In genomic region chr13:100786414-100786867, GRCm38 (mm10) we compare ENCODE assay signal across 7 mouse cellular contexts. TPM values are rescaled to one million over a fixed set of nuclear protein-coding genes. Genes with fewer than 3 reads are reported as not detected.
DNase-seq lines count a peak whose midpoint lies in the region; ATAC-seq and TF ChIP-seq lines count a peak whose summit lies in the region.

Gene Ccnb1, minus strand, starts transcription at chr13:100786570.

- H3K27ac ChIP-seq in intestine, postnatal 0 days (ENCODE audit: low read depth, low read length) = no peak within 1 kb of the TSS
- 0 out of 2 replicates have a peak within 1 kb of the TSS, but pooled peaks have one; percentile 10 for H3K27ac ChIP-seq in midbrain, embryonic 12.5 days (replicated peaks)
- no peak within 1 kb of the TSS for H3K27ac ChIP-seq in small intestine, adult 2 months (ENCODE audit: insufficient read depth, low read depth, low read length)

- DNase-seq in adrenal gland, adult 2 months = peak; percentile 95
- peak; percentile 93 for DNase-seq in embryo, embryonic 11.5 days (ENCODE audit: low read depth, low spot score)
- peak; percentile 89 to 93 for DNase-seq in gastrocnemius, postnatal 4 days (ENCODE audit: low spot score in 2 of 2)
- peak; percentile 97 for DNase-seq in left cerebral cortex, postnatal 4 days

- TF ChIP-seq POLR2A in small intestine, adult 2 months (IDR thresholded peaks at IDR 0.05; ENCODE audit: low read depth, low read length) = peak; percentile 39; the same call in 1 of the 2 replicates

- H3K4me2 ChIP-seq in intestine, postnatal 0 days (replicated peaks; ENCODE audit: low read depth) = peak within 1 kb of the TSS; percentile 98
- peak within 1 kb of the TSS; percentile 95 for H3K4me2 ChIP-seq in midbrain, embryonic 12.5 days (replicated peaks)

- H3K9me3 ChIP-seq in intestine, postnatal 0 days (ENCODE audit: control insufficient read depth) = no peaks in the 10 kb centered on the region
- H3K9me3 ChIP-seq in midbrain, embryonic 12.5 days = no peaks in the 10 kb centered on the region

- WGBS in intestine, postnatal 0 days = under 1% methylated on average over 34 of the region's 35 CpGs
- WGBS in midbrain, embryonic 12.5 days = under 1% methylated on average over 35 of the region's 35 CpGs
- under 1% methylated on average over 35 of the region's 35 CpGs for WGBS in small intestine, adult 2 months

- H3K36me3 ChIP-seq in intestine, postnatal 0 days (ENCODE audit: control insufficient read depth, insufficient read depth) = no peaks in the 10 kb centered on the region
- H3K36me3 ChIP-seq in midbrain, embryonic 12.5 days = peaks cover 17% of the 10 kb centered on the region
- H3K36me3 ChIP-seq in small intestine, adult 2 months (ENCODE audit: control insufficient read depth, insufficient read depth, low read length) = 0 out of 2 replicates have a peak, but pooled peaks cover 2% of the 10 kb centered on the region

- H3K27me3 ChIP-seq in intestine, postnatal 0 days (replicated peaks; ENCODE audit: control insufficient read depth, insufficient read depth, low read length) = no peaks in the 10 kb centered on the region
- no peaks in the 10 kb centered on the region for H3K27me3 ChIP-seq in midbrain, embryonic 12.5 days
- no peaks in the 10 kb centered on the region for H3K27me3 ChIP-seq in small intestine, adult 2 months (ENCODE audit: control insufficient read depth, insufficient read depth, low read length)

- no peaks in the 10 kb centered on the region for H3K4me1 ChIP-seq in intestine, postnatal 0 days (replicated peaks; ENCODE audit: control insufficient read depth, insufficient read depth, low read length)
- H3K4me1 ChIP-seq in midbrain, embryonic 12.5 days = peaks cover 21% of the 10 kb centered on the region
- 0 out of 2 replicates have a peak, but pooled peaks cover 2% of the 10 kb centered on the region for H3K4me1 ChIP-seq in small intestine, adult 2 months (ENCODE audit: control insufficient read depth, insufficient read depth, insufficient read length, low read length)

- peak; percentile 69 for TF ChIP-seq CTCF in intestine, postnatal 0 days (IDR thresholded peaks at IDR 0.05; ENCODE audit: low read depth)
- TF ChIP-seq CTCF in small intestine, adult 2 months (IDR thresholded peaks at IDR 0.05; ENCODE audit: extremely low read depth, insufficient read length, insufficient replicate concordance, low read depth, low read length) = no peak

- intact Hi-C loops in left cerebral cortex, postnatal 4 days (cut with DNase I) = no loop called here

- peak within 1 kb of the TSS; percentile 65 for H3K9ac ChIP-seq in intestine, postnatal 0 days (ENCODE audit: low read depth, low read length)
- H3K9ac ChIP-seq in midbrain, embryonic 12.5 days (replicated peaks) = peak within 1 kb of the TSS; percentile 78

- peak within 1 kb of the TSS; percentile 89 for H3K4me3 ChIP-seq in intestine, postnatal 0 days (ENCODE audit: low read depth, low read length)
- peak within 1 kb of the TSS; percentile 79 for H3K4me3 ChIP-seq in midbrain, embryonic 12.5 days
- peak within 1 kb of the TSS; percentile 64 for H3K4me3 ChIP-seq in small intestine, adult 2 months (ENCODE audit: low read depth, low read length)

- ATAC-seq in intestine, postnatal 0 days = peak; percentile 97
- peak; percentile 99 for ATAC-seq in midbrain, embryonic 12.5 days (ENCODE audit: low FRiP score, low read depth)

RNA-seq across cellular contexts. Expression of gene Ccnb1, which starts in this region (rescaled TPM):
- 1 to 10 TPM; 2.2 to 2.6 TPM for total RNA-seq in adrenal gland, adult 2 months (2021)
- polyA plus RNA-seq in adrenal gland, adult 2 months (2012; rRNA removed) = 0.86 and 1.2 TPM in 2 replicates
- 10 to 100 TPM; 25.4 to 29.3 TPM for total RNA-seq in gastrocnemius, postnatal 4 days (2021)
- 30.3 and 41.3 TPM in 2 replicates for polyA plus RNA-seq in intestine, postnatal 0 days (2015; fragmentation: Nextera tagmentation; extraction: Ambion mirVana)
- total RNA-seq in left cerebral cortex, postnatal 4 days (2021) = 1 to 10 TPM; 8.3 to 8.9 TPM
- polyA plus RNA-seq in midbrain, embryonic 12.5 days (2016; fragmentation: Nextera tagmentation; extraction: Ambion mirVana) = 278 and 279 TPM in 2 replicates
- polyA plus RNA-seq in small intestine, adult 2 months (2012; rRNA removed) = 4.3 and 11.2 TPM in 2 replicates
